Mouse (Mus musculus): ENCODE measurements around the gene Apeh. TPM values are rescaled to one million over a fixed set of nuclear protein-coding genes. Genes with fewer than 3 reads are reported as not detected.

The Apeh gene
- polyA plus RNA-seq, 1 experiment from 2014 or later, result 68.3 TPM

DNA sequence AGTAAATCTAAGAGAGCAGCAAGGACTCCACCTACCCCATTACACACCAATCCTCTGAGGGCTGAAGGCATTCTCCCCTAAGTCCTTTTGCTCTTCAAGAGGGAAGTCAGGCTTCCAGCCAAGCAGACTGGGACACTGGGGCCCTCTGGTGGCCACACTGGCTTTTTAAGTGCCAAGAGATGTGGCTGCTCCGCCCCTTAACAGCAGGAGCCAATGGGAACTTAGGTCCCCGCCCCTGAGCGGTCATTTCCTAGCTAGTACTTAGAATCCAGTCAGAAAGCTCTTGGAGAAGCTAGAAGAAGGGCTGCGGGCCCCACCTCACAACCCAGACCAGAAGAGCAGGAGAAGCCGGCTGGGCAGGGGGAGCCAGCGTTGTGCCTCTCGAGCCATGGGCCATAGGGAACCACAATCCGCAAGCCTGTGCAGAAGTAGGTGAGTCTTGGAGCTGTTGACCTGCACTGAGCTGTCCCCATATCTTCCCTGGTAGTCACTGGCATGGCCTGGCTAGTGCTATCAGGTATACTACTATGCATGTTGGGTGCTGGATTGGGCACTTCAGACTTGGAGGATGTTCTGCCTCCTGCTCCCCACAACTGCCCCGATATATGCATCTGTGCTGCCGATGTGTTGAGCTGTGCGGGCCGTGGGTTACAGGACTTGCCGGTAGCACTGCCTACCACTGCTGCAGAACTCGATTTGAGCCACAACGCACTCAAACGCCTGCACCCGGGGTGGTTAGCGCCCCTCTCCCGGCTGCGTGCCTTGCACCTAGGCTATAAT, 41.3 kb downstream of the Apeh start, which contains the start of gene Amigo3:
Amigo3 (plus strand) TSS at position 275 of the 780 bp plus-strand sequence.
- Histone ChIP-seq H3K4me1 (peaks cover 41% of the 10 kb centered on the region), H3K36me3 (replicated peaks) (peaks cover 72% of the 10 kb centered on the region), H3K9me3 (no peaks in the 10 kb centered on the region), H3K27me3 (replicated peaks; ENCODE audit: low read depth, poor library complexity, severe bottlenecking) (no peaks in the 10 kb centered on the region), H3K4me3 (peak within 1 kb of the TSS; percentile 32; the same call in 1 of the 2 replicates), H3K27ac (replicated peaks) (peak within 1 kb of the TSS; percentile 20)
- 55% methylated on average over 20 of the region's 20 CpGs for WGBS
- DNase-seq (ENCODE audit: low spot score), result peak; percentile 94

DNA sequence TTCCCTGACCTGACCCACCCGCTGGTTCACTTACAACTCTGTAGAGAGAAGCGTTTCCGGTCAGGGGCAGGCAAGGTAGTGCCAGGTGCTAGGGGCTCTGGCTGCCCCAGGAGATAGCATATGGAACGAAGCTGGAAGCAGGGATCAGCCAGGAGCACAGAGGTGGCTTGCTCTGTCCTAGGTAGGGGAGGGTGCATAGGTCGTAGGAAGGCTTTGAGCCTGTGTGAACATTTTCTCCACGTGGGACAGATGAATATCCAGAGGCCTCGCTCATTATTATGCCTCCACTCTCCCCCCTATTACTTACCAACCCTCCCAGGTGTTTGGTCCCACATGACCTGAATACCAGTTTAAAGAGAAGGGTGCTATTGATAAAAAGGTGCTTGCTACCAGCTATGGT, 42.0 kb downstream of the Apeh start:
- no peak for DNase-seq (ENCODE audit: low spot score)
- WGBS, result 75% methylated on average over 7 of the region's 7 CpGs
- peaks cover 68% of the 10 kb centered on the region for H3K36me3 ChIP-seq (replicated peaks)
- no peaks in the 10 kb centered on the region for H3K27me3 ChIP-seq (replicated peaks; ENCODE audit: low read depth, poor library complexity, severe bottlenecking)
- H3K27ac ChIP-seq (replicated peaks), result no peak overlapping the region
- H3K4me3 ChIP-seq, result peak overlapping the region; percentile 32; the same call in 1 of the 2 replicates
- H3K4me1 ChIP-seq, result peaks cover 48% of the 10 kb centered on the region
- H3K9me3 ChIP-seq, result no peaks in the 10 kb centered on the region

DNA sequence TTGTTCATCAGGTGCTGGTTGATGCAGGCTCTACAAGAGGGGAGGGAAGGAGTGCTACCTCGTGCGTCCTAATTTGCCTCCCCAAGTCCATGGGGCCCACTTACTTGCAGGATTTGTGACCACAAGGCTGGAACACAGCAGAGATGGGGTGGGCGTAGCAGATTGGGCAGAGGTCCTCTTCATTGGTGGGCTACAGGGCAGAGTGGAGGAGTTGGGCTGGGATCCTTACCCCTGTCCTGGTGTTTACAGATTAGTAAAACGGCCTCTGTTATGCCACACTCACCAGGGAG, 42.5 kb downstream of the Apeh start:
- Histone ChIP-seq H3K4me1 (peaks cover 47% of the 10 kb centered on the region), H3K36me3 (replicated peaks) (peaks cover 68% of the 10 kb centered on the region), H3K9me3 (no peaks in the 10 kb centered on the region), H3K27ac (replicated peaks) (no peak overlapping the region), H3K27me3 (replicated peaks; ENCODE audit: low read depth, poor library complexity, severe bottlenecking) (no peaks in the 10 kb centered on the region), H3K4me3 (no peak overlapping the region)
- DNase-seq (ENCODE audit: low spot score), result no peak
- WGBS, result 84% methylated on average over 4 of the region's 4 CpGs

DNA sequence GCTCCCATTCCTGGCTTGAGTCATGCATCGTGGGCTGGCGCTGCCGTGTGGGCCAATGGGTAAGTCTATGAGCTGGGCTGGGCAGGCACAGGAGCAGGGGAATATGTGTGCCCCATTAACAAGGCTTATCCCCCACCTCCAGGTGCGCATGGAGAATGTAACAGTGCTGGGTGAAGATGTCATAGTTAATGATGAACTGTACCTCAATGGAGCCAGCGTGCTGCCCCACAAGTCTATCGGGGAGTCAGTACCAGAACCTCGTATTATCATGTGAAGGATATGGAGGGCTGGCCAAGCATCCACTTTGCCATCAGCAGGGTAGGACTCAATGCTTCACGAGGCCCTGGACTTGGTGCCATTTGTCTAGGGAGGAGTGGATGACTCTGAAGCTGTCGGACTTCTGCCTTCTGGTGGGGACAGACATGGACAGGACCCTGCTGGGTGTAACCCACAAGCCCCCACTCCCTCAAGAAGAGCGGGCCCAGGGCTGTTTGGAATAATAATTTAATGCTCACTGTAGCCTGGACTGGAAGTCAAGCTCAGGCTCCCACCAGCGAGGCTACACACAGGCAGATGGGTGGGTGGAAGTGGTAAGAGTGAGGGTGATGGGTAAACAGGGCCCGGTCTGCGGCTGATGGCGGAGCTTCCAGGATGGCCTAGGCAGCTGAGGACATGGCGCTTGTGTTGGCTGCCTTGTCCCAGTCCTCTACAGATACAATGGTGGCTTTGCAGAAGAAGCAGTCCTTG, 43.0 kb downstream of the Apeh start:
- Histone ChIP-seq H3K4me1 (peaks cover 44% of the 10 kb centered on the region), H3K27me3 (replicated peaks; ENCODE audit: low read depth, poor library complexity, severe bottlenecking) (no peaks in the 10 kb centered on the region), H3K27ac (replicated peaks) (no peak overlapping the region), H3K9me3 (no peaks in the 10 kb centered on the region), H3K36me3 (replicated peaks) (peaks cover 68% of the 10 kb centered on the region), H3K4me3 (no peak overlapping the region)
- WGBS, result 92% methylated on average over 15 of the region's 15 CpGs
- DNase-seq (ENCODE audit: low spot score), result no peak

DNA sequence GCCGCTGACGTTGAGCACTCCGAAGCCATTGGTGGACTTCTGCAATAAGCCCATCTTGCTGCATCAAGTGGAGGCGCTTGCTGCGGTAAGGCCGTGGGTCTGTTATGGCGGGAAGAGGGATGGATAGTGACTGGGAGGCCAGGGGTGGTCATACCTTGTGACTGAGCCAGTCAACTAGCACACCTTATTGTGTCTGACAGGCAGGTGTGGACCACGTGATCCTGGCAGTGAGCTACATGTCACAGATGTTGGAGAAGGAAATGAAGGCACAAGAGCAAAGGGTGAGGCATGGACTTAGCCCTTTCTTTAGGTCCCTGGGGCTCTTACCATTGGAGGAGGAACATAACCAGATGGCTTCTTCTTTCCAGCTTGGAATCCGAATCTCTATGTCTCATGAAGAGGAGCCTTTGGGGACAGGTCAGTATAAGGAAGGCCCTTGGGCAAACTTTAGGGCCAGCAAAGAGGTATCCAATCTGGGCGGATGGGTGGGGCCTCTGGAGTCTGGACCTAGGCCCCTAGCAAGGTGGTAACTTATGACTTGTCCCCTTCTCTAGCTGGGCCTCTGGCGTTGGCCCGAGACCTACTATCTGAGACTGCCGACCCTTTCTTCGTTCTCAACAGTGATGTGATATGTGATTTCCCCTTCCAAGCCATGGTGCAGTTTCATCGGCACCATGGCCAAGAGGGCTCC, 44.7 kb downstream of the Apeh start:
- no peaks in the 10 kb centered on the region for H3K9me3 ChIP-seq
- WGBS, result 44% methylated on average over 15 of the region's 15 CpGs
- H3K4me3 ChIP-seq, result peak overlapping the region; percentile 87
- H3K4me1 ChIP-seq, result peaks cover 44% of the 10 kb centered on the region
- H3K27ac ChIP-seq (replicated peaks), result peak overlapping the region; percentile 82
- no peaks in the 10 kb centered on the region for H3K27me3 ChIP-seq (replicated peaks; ENCODE audit: low read depth, poor library complexity, severe bottlenecking)
- no peak for DNase-seq (ENCODE audit: low spot score)
- H3K36me3 ChIP-seq (replicated peaks), result peaks cover 68% of the 10 kb centered on the region

DNA sequence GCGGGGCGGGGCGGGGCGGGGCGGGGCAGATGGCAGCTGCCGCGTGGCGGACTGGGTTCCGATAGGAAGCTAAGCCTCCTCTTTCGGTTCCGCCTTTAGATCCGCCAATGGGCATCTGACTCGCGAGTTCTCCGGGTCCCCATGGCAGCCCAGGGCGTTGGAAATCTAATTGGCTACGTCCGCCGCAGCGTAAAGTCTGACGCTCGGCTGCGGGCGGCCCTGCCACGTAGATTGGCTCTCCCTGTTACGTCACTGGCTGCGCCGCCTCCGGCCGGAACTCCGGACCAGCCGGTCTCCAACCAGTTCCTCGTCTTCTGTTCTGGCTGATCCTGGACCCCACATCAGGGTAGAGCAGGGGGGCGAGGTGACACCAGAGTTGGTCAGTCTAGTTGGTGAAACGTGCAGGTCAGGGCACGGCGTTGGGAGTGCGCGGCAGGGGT, 45.4 kb downstream of the Apeh start, which contains the start of gene Gmppb:
Gmppb (plus strand) TSS at position 227 of the 440 bp plus-strand sequence.
- Histone ChIP-seq H3K27ac (replicated peaks) (peak within 1 kb of the TSS; percentile 82), H3K4me3 (peak within 1 kb of the TSS; percentile 87), H3K4me1 (peaks cover 42% of the 10 kb centered on the region), H3K27me3 (replicated peaks; ENCODE audit: low read depth, poor library complexity, severe bottlenecking) (no peaks in the 10 kb centered on the region), H3K36me3 (replicated peaks) (peaks cover 65% of the 10 kb centered on the region), H3K9me3 (no peaks in the 10 kb centered on the region)
- peak; percentile 97 for DNase-seq (ENCODE audit: low spot score)
- under 1% methylated on average over 39 of the region's 39 CpGs for WGBS

DNA sequence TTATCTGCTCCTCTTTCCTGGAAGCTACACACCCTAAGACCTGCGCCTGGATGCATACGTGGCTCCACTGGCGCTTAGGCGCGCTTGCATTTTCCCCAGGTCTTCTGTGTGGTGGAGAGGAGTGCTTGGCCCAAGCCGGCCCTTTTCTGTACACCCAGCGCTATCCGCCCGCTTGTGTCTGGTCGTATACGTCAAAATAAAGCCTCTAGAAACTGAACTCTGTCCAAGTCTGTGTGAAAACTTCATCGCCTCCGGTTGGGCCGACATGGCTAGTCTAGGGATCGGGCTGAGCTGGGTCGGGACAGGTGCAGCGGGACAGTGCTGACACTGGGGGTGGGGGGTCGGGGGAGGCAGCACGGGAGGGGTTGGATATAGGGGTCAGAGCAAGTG, 45.8 kb downstream of the Apeh start:
- no peak for DNase-seq (ENCODE audit: low spot score)
- 2% methylated on average over 19 of the region's 19 CpGs for WGBS
- H3K27me3 ChIP-seq (replicated peaks; ENCODE audit: low read depth, poor library complexity, severe bottlenecking), result no peaks in the 10 kb centered on the region
- H3K9me3 ChIP-seq, result no peaks in the 10 kb centered on the region
- H3K36me3 ChIP-seq (replicated peaks), result peaks cover 62% of the 10 kb centered on the region
- H3K4me3 ChIP-seq, result peak overlapping the region; percentile 87
- peak overlapping the region; percentile 82 for H3K27ac ChIP-seq (replicated peaks)
- peaks cover 39% of the 10 kb centered on the region for H3K4me1 ChIP-seq

DNA sequence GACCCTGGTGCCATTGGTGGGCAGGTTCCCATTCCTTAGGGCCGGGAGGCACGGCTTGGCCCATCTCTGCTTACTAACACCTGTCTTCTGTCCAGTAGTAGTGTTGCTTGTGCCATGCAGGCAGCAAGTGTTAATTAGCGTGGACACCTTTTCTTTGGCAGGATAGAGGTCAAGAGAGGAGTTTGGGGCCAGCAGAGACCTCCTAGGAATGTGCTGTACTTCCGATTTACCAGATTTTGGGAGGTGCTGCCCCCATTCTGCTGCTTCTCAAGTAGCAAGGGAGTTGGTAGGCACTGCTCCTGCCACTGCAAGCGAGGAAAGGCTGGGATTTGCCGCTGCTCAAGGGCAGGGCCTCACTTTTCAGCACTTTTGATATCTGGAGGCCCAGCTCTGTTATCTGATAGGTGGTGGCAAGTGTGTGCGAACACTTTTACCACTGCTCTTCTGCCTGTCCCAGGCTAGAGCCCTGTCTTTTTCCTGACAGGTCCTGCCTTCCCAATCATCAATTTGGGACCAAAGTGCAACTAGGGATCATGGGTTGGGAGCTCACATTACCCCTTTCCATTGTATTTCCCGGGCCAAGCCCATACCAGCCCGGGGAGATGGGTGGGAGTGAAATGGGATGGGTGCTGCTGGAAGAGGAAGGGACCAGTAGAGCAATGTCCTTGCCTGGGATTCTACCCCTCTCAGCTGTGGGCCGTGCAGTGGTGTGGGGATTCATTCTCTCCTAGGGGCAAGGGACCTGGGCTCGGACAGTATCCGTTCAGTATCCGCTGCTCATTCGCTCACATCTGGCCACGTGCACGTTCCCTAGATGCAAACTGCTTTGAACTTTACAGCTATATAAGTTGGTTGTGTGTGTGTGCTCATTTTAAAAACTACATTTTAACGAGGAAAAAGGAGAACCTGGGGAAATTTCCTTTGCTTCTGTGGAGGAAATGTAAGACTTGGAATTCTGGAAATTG, 46.5 kb downstream of the Apeh start:
- Histone ChIP-seq H3K4me1 (peaks cover 33% of the 10 kb centered on the region), H3K36me3 (replicated peaks) (peaks cover 64% of the 10 kb centered on the region), H3K4me3 (peak overlapping the region; percentile 87), H3K9me3 (no peaks in the 10 kb centered on the region), H3K27me3 (replicated peaks; ENCODE audit: low read depth, poor library complexity, severe bottlenecking) (no peaks in the 10 kb centered on the region), H3K27ac (replicated peaks) (no peak overlapping the region; the same call in 1 of the 2 replicates)
- no peak for DNase-seq (ENCODE audit: low spot score)
- 49% methylated on average over 17 of the region's 17 CpGs for WGBS

DNA sequence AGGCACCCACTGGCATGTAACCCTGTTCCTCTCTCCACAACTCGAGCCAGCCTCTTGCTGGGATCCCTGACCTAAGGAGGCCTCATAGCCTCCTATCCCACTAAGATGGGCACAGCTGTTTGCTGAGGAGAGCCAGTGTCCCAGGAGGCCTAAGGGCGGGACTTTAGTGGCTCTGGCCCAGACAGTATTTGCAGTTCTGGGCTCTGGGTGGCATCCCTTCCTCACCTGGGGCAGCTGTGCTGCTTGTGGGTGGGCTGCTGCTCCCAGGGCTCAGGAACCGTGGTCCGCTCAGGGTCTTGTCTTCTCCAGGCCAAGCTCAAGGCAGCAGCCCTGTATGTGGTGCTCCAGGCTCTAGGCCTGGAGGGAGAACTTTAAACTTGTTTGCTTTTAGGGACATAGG, 47.8 kb downstream of the Apeh start:
- WGBS, result 90% methylated on average over 4 of the region's 4 CpGs

DNA sequence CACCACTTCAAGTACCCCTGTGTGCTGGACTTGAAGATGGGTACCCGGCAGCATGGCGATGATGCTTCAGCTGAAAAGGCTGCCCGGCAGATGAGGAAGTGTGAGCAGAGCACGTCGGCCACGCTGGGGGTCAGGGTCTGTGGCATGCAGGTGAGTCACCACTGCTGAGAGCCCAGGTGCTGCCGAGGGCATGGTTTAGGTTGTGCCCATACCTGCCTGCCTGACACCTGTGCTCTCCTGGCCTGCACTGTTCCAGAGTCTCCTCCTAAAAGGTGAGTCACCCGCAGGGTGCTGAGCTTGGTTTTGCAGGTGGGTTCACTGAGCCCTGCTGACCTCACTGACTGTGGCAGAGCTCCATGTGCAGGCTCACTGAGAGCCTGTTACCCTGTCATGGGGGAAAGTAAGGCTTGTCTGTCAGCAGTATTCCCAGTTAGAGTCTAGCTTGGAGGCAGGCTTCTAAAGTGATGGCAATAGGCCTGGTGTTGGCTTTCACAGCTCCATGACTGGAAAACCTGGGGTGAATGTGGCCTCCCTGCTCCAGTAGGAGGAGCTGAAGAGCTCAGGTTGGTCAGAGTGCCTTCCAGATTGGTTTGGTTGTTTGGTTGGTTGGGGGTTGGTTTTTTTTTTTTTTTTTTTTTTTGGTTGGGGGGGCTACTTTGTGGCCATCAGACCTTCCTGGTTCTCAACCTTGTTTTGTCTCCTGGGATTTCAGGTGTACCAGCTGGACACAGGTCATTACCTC, 49.5 kb downstream of the Apeh start:
- H3K4me3 ChIP-seq, result no peak overlapping the region
- no peaks in the 10 kb centered on the region for H3K27me3 ChIP-seq (replicated peaks; ENCODE audit: low read depth, poor library complexity, severe bottlenecking)
- 94% methylated on average over 8 of the region's 8 CpGs for WGBS
- H3K36me3 ChIP-seq (replicated peaks), result peaks cover 69% of the 10 kb centered on the region
- DNase-seq (ENCODE audit: low spot score), result no peak
- no peaks in the 10 kb centered on the region for H3K9me3 ChIP-seq
- no peak overlapping the region for H3K27ac ChIP-seq (replicated peaks)
- H3K4me1 ChIP-seq, result peaks cover 21% of the 10 kb centered on the region

More for the DNA sequence above, 47.8 kb downstream of the Apeh start:
- no peak overlapping the region for H3K27ac ChIP-seq (replicated peaks)
- peaks cover 23% of the 10 kb centered on the region for H3K4me1 ChIP-seq
- H3K9me3 ChIP-seq, result no peaks in the 10 kb centered on the region
- no peaks in the 10 kb centered on the region for H3K27me3 ChIP-seq (replicated peaks; ENCODE audit: low read depth, poor library complexity, severe bottlenecking)
- H3K36me3 ChIP-seq (replicated peaks), result peaks cover 68% of the 10 kb centered on the region
- no peak for DNase-seq (ENCODE audit: low spot score)
- 0 out of 2 replicates have a peak overlapping the region, but pooled peaks have one; percentile 16 for H3K4me3 ChIP-seq

Data from embryonic facial prominence, embryonic 10.5 days (tissue).